Mouse (Mus musculus) kidney, embryonic 15.5 days (tissue): ENCODE measurements around the gene Ipo4. TPM values are rescaled to one million over a fixed set of nuclear protein-coding genes. Genes with fewer than 3 reads are reported as not detected.
A peak's percentile ranks its signal among the peaks of the same experiment; 100 is the strongest.

Experiments
- ATAC-seq: fragments of 200-750 bp; cut with Nextera tagmentation; replicated peaks from 2 replicates; pipeline ENCODE4 v1.8.0; 2017; ENCODE audit warnings: moderate TSS enrichment; ENCODE audit not compliant: low FRiP score
- H3K27ac ChIP-seq: fragments of 300-500 bp; sonication (generic); 2 replicates; pipeline ENCODE4 v1.5.1; 2015; ENCODE audit warnings: mild to moderate bottlenecking, inconsistent platforms
- H3K27me3 ChIP-seq: fragments of 300-500 bp; sonication (generic); 2 replicates; pipeline ENCODE4 v1.6.1; 2015; ENCODE audit warnings: inconsistent platforms
- H3K36me3 ChIP-seq: fragments of 300-500 bp; sonication (generic); 2 replicates; pipeline ENCODE4 v1.6.1; 2015; ENCODE audit warnings: inconsistent platforms
- H3K4me1 ChIP-seq: fragments of 300-500 bp; sonication (generic); 2 replicates; pipeline ENCODE4 v1.6.1; 2015; ENCODE audit warnings: inconsistent platforms
- H3K4me2 ChIP-seq: fragments of 300-500 bp; sonication (generic); 2 replicates; pipeline ENCODE4 v1.6.1; 2015; ENCODE audit warnings: moderate library complexity, mild to moderate bottlenecking, inconsistent platforms
- H3K4me3 ChIP-seq: fragments of 300-500 bp; sonication (generic); replicated peaks from 2 replicates; pipeline ENCODE4 v1.5.1; 2015; ENCODE audit warnings: mild to moderate bottlenecking, inconsistent platforms
- H3K9ac ChIP-seq: fragments of 300-500 bp; sonication (generic); 2 replicates; pipeline ENCODE4 v1.6.1; 2015; ENCODE audit warnings: mild to moderate bottlenecking, inconsistent platforms
- H3K9me3 ChIP-seq: fragments of 300-500 bp; sonication (generic); replicated peaks from 2 replicates; pipeline ENCODE4 v1.6.1; 2016; ENCODE audit warnings: inconsistent platforms
- WGBS: fragments of 180-500 bp; shearing (Covaris S2); methylation state at CpG from one replicate; pipeline ENCODE4 v1.1.7; 2015; ENCODE audit warnings: mixed read lengths; 5-methylcytosine and 5-hydroxymethylcytosine counted together
- polyA plus RNA-seq: library from polyadenylated mRNA; unstranded; fragments of >200 nt; fragmentation: Nextera tagmentation; extraction: Ambion mirVana; gene quantifications from 2 replicates; pipeline ENCODE4 v1.2.1, GENCODE M21; 2015

Ipo4 gene
- polyA plus RNA-seq, 1 experiment from 2014 or later, result 115 TPM

- no peak for ATAC-seq
- Histone ChIP-seq H3K4me1 (peaks cover 18% of the 10 kb centered on the region), H3K4me3 (peak overlapping the region; percentile 58), H3K27ac (no peak overlapping the region), H3K9ac (peak overlapping the region; percentile 40), H3K36me3 (peaks cover 45% of the 10 kb centered on the region), H3K9me3 (no peaks in the 10 kb centered on the region), H3K27me3 (no peaks in the 10 kb centered on the region), H3K4me2 (peak overlapping the region; percentile 93)
- WGBS, result 37% methylated on average over 5 of the region's 5 CpGs
Observed at GRCm38 (mm10) chr14:55584303-55584701, 51.5 kb downstream of the Ipo4 start.

- WGBS, result 70% methylated on average over 9 of the region's 9 CpGs
- no peaks in the 10 kb centered on the region for H3K27me3 ChIP-seq
- H3K4me1 ChIP-seq, result peaks cover 29% of the 10 kb centered on the region
- no peak overlapping the region for H3K27ac ChIP-seq
- ATAC-seq, result no peak
- no peak overlapping the region for H3K4me2 ChIP-seq
- peaks cover 29% of the 10 kb centered on the region for H3K36me3 ChIP-seq
- H3K9ac ChIP-seq, result no peak overlapping the region
- H3K4me3 ChIP-seq, result no peak overlapping the region
- no peaks in the 10 kb centered on the region for H3K9me3 ChIP-seq
Observed at GRCm38 (mm10) chr14:55581981-55582681, 53.6 kb downstream of the Ipo4 start.

GRCm38 (mm10) chr14:55580731-55581130 is 55.0 kb downstream of the Ipo4 start:
- no peaks in the 10 kb centered on the region for H3K9me3 ChIP-seq
- peaks cover 35% of the 10 kb centered on the region for H3K4me1 ChIP-seq
- ATAC-seq, result no peak
- no peak overlapping the region for H3K27ac ChIP-seq
- no peaks in the 10 kb centered on the region for H3K27me3 ChIP-seq
- 96% methylated on average over 16 of the region's 16 CpGs for WGBS
- no peak overlapping the region for H3K4me3 ChIP-seq
- H3K4me2 ChIP-seq, result no peak overlapping the region
- H3K9ac ChIP-seq, result no peak overlapping the region
- peaks cover 23% of the 10 kb centered on the region for H3K36me3 ChIP-seq

GRCm38 (mm10) chr14:55579511-55580496 is 56.0 kb downstream of the Ipo4 start:
- Histone ChIP-seq H3K36me3 (peaks cover 23% of the 10 kb centered on the region), H3K4me1 (peaks cover 35% of the 10 kb centered on the region), H3K4me3 (no peak overlapping the region), H3K9me3 (no peaks in the 10 kb centered on the region), H3K27me3 (no peaks in the 10 kb centered on the region), H3K27ac (no peak overlapping the region), H3K9ac (no peak overlapping the region), H3K4me2 (0 out of 2 replicates have a peak overlapping the region, but pooled peaks have one; percentile 89)
- ATAC-seq, result no peak
- WGBS, result 91% methylated on average over 23 of the region's 23 CpGs

- no peaks in the 10 kb centered on the region for H3K27me3 ChIP-seq
- H3K9me3 ChIP-seq, result no peaks in the 10 kb centered on the region
- WGBS, result 30% methylated on average over 6 of the region's 6 CpGs
- H3K4me3 ChIP-seq, result peak overlapping the region; percentile 77
- peak overlapping the region; percentile 86 for H3K27ac ChIP-seq
- ATAC-seq, result peak; percentile 45
- peak overlapping the region; percentile 89 for H3K4me2 ChIP-seq
- H3K4me1 ChIP-seq, result peaks cover 29% of the 10 kb centered on the region
- peak overlapping the region; percentile 88 for H3K9ac ChIP-seq
- H3K36me3 ChIP-seq, result peaks cover 23% of the 10 kb centered on the region
Observed at GRCm38 (mm10) chr14:55578668-55579269, 57.0 kb downstream of the Ipo4 start.

GRCm38 (mm10) chr14:55577871-55578667 is 57.7 kb downstream of the Ipo4 start, which contains the start of gene Psme1:
Psme1 (plus strand) TSS chr14:55578123.
- no peaks in the 10 kb centered on the region for H3K9me3 ChIP-seq
- H3K9ac ChIP-seq, result peak within 1 kb of the TSS; percentile 88
- H3K36me3 ChIP-seq, result peaks cover 23% of the 10 kb centered on the region
- peak within 1 kb of the TSS; percentile 77 for H3K4me3 ChIP-seq
- H3K27ac ChIP-seq, result peak within 1 kb of the TSS; percentile 86
- ATAC-seq, result peak; percentile 90
- H3K4me1 ChIP-seq, result peaks cover 29% of the 10 kb centered on the region
- peak within 1 kb of the TSS; percentile 89 for H3K4me2 ChIP-seq
- H3K27me3 ChIP-seq, result no peaks in the 10 kb centered on the region
- WGBS, result under 1% methylated on average over 32 of the region's 32 CpGs

GRCm38 (mm10) chr14:55576376-55576775 is 59.4 kb downstream of the Ipo4 start:
- H3K27me3 ChIP-seq, result no peaks in the 10 kb centered on the region
- H3K4me1 ChIP-seq, result peaks cover 29% of the 10 kb centered on the region
- no peak overlapping the region for H3K27ac ChIP-seq
- no peak overlapping the region for H3K4me2 ChIP-seq
- ATAC-seq, result no peak
- H3K9me3 ChIP-seq, result no peaks in the 10 kb centered on the region
- no peak overlapping the region for H3K4me3 ChIP-seq
- no peak overlapping the region for H3K9ac ChIP-seq
- WGBS, result 77% methylated on average over 16 of the region's 16 CpGs
- H3K36me3 ChIP-seq, result peaks cover 17% of the 10 kb centered on the region

- Histone ChIP-seq H3K36me3 (peaks cover 10% of the 10 kb centered on the region), H3K4me1 (peaks cover 29% of the 10 kb centered on the region), H3K27ac (no peak overlapping the region), H3K9me3 (no peaks in the 10 kb centered on the region), H3K9ac (no peak overlapping the region), H3K27me3 (no peaks in the 10 kb centered on the region), H3K4me3 (no peak overlapping the region), H3K4me2 (no peak overlapping the region)
- ATAC-seq, result no peak
- WGBS, result 66% methylated on average over 13 of the region's 13 CpGs
Observed at GRCm38 (mm10) chr14:55575711-55576110, 60.0 kb downstream of the Ipo4 start.

Other genes with a start within 250 kb of the Ipo4 start
- gene Dhrs4, start 157.2 kb downstream of the Ipo4 start, polyA plus RNA-seq, result 127 and 130 TPM in 2 replicates
- 2.4 and 2.9 TPM in 2 replicates for gene Carmil3, start 145.3 kb downstream of the Ipo4 start, polyA plus RNA-seq
- gene Cpne6, start 125.5 kb downstream of the Ipo4 start, polyA plus RNA-seq, result 0.24 and 0.26 TPM in 2 replicates
- gene Nrl, start 111.0 kb downstream of the Ipo4 start, polyA plus RNA-seq, result not detected in 2 replicates
- 50.5 and 55.4 TPM in 2 replicates for gene Pck2, start 95.7 kb downstream of the Ipo4 start, polyA plus RNA-seq
- gene Dcaf11, start 76.0 kb downstream of the Ipo4 start, polyA plus RNA-seq, result 89.2 and 93.0 TPM in 2 replicates
- 1.6 TPM in 2 replicates for gene A730061H03Rik, start 75.6 kb downstream of the Ipo4 start, polyA plus RNA-seq
- 4.2 and 6.1 TPM in 2 replicates for gene Fitm1, start 60.3 kb downstream of the Ipo4 start, polyA plus RNA-seq
- 147 and 153 TPM in 2 replicates for gene Psme1, start 57.8 kb downstream of the Ipo4 start, polyA plus RNA-seq
- 6.8 and 7.4 TPM in 2 replicates for gene Emc9, start 50.7 kb downstream of the Ipo4 start, polyA plus RNA-seq
- 248 and 261 TPM in 2 replicates for gene Psme2, start 44.8 kb downstream of the Ipo4 start, polyA plus RNA-seq
- gene Rnf31, start 44.2 kb downstream of the Ipo4 start, polyA plus RNA-seq, result 18.6 and 21.7 TPM in 2 replicates
- gene Irf9, start 32.4 kb downstream of the Ipo4 start, polyA plus RNA-seq, result 12.8 and 14.6 TPM in 2 replicates
- gene Rec8, start 17.9 kb downstream of the Ipo4 start, polyA plus RNA-seq, result 20.3 and 22.4 TPM in 2 replicates
- 1.4 and 2.3 TPM in 2 replicates for gene Gm49378, start 1.9 kb upstream of the Ipo4 start, polyA plus RNA-seq
- gene Tm9sf1, start 7.8 kb upstream of the Ipo4 start, polyA plus RNA-seq, result 113 and 123 TPM in 2 replicates
- 0.92 and 1.0 TPM in 2 replicates for gene Tssk4, start 14.2 kb upstream of the Ipo4 start, polyA plus RNA-seq
- 53.6 and 55.8 TPM in 2 replicates for gene Mdp1, start 24.6 kb upstream of the Ipo4 start, polyA plus RNA-seq
- gene Gmpr2, start 36.0 kb upstream of the Ipo4 start, polyA plus RNA-seq, result 68.2 and 72.6 TPM in 2 replicates
- gene Nedd8, start 36.2 kb upstream of the Ipo4 start, polyA plus RNA-seq, result 545 and 565 TPM in 2 replicates
- 43.6 and 46.9 TPM in 2 replicates for gene Tinf2, start 45.9 kb upstream of the Ipo4 start, polyA plus RNA-seq
- gene Tgm1, start 78.0 kb upstream of the Ipo4 start, polyA plus RNA-seq, result 2.1 TPM in 2 replicates
- gene Rabggta, start 86.3 kb upstream of the Ipo4 start, polyA plus RNA-seq, result 37.6 and 41.8 TPM in 2 replicates
- 94.5 and 94.7 TPM in 2 replicates for gene Dhrs1, start 109.7 kb upstream of the Ipo4 start, polyA plus RNA-seq
- 38.6 and 43.4 TPM in 2 replicates for gene Nop9, start 109.7 kb upstream of the Ipo4 start, polyA plus RNA-seq
- gene Cideb, start 122.5 kb upstream of the Ipo4 start, polyA plus RNA-seq, result 10.0 and 11.2 TPM in 2 replicates
- 0.25 and 0.35 TPM in 2 replicates for gene Ltb4r2, start 125.5 kb upstream of the Ipo4 start, polyA plus RNA-seq
- gene Ltb4r1, start 130.0 kb upstream of the Ipo4 start, polyA plus RNA-seq, result 0.69 and 0.73 TPM in 2 replicates
- gene Adcy4, start 148.1 kb upstream of the Ipo4 start, polyA plus RNA-seq, result 13.9 and 15.8 TPM in 2 replicates
- gene Ripk3, start 152.9 kb upstream of the Ipo4 start, polyA plus RNA-seq, result 38.1 and 40.4 TPM in 2 replicates
- 32.2 and 39.9 TPM in 2 replicates for gene Nfatc4, start 187.2 kb upstream of the Ipo4 start, polyA plus RNA-seq
- 20.7 and 22.4 TPM in 2 replicates for gene Nynrin, start 218.1 kb upstream of the Ipo4 start, polyA plus RNA-seq
- 0.33 and 0.65 TPM in 2 replicates for gene Cbln3, start 248.4 kb upstream of the Ipo4 start, polyA plus RNA-seq
- 18.0 and 19.5 TPM in 2 replicates for gene Khnyn, start 249.0 kb upstream of the Ipo4 start, polyA plus RNA-seq